Mouse (Mus musculus) kidney, embryonic 14.5 days (tissue): ENCODE results near the gene Tas2r109. TPM values are rescaled to one million over a fixed set of nuclear protein-coding genes. Genes with fewer than 3 reads are reported as not detected.
"Not testable (repeated sequence)": the region's sequence is repeated elsewhere in the genome, so short reads cannot be mapped to it uniquely, and the experiment has no call there.

Experiments used
- ATAC-seq: fragments of 200-750 bp; cut with Nextera tagmentation; 2 replicates; pipeline ENCODE4 v1.8.0; 2017; ENCODE audit warnings: moderate number of reproducible peaks, mild to moderate bottlenecking, moderate TSS enrichment, moderate library complexity; ENCODE audit not compliant: low FRiP score, low TSS enrichment
- H3K27ac ChIP-seq: fragments of 300-500 bp; sonication (generic); 2 replicates; pipeline ENCODE4 v1.5.1; 2014; ENCODE audit warnings: low read depth, mild to moderate bottlenecking, low read length, moderate library complexity, mixed read lengths
- H3K27me3 ChIP-seq: fragments of 300-500 bp; sonication (generic); 2 replicates; pipeline ENCODE4 v1.6.1; 2014; ENCODE audit warnings: mild to moderate bottlenecking, low read length; ENCODE audit not compliant: control insufficient read depth, insufficient read depth
- H3K36me3 ChIP-seq: fragments of 300-500 bp; sonication (generic); 2 replicates; pipeline ENCODE4 v1.6.1; 2014; ENCODE audit warnings: low read length, mixed read lengths; ENCODE audit not compliant: control insufficient read depth, insufficient read depth
- H3K4me1 ChIP-seq: fragments of 300-500 bp; sonication (generic); 2 replicates; pipeline ENCODE4 v1.6.1; 2014; ENCODE audit warnings: low read length, mixed read lengths; ENCODE audit not compliant: control insufficient read depth, insufficient read depth
- H3K4me2 ChIP-seq: fragments of 300-500 bp; sonication (generic); replicated peaks from 2 replicates; pipeline ENCODE4 v1.6.1; 2014; ENCODE audit warnings: low read depth, mild to moderate bottlenecking, low read length
- H3K4me3 ChIP-seq: fragments of 300-500 bp; sonication (generic); 2 replicates; pipeline ENCODE4 v1.5.1; 2014; ENCODE audit warnings: mild to moderate bottlenecking, low read length
- H3K9ac ChIP-seq: fragments of 300-500 bp; sonication (generic); 2 replicates; pipeline ENCODE4 v1.6.1; 2014; ENCODE audit warnings: low read depth, mild to moderate bottlenecking, low read length, moderate library complexity
- H3K9me3 ChIP-seq: fragments of 300-500 bp; sonication (generic); 2 replicates; pipeline ENCODE4 v1.6.1; 2016; ENCODE audit warnings: low read length; ENCODE audit not compliant: control insufficient read depth
- WGBS: fragments of 180-500 bp; shearing (Covaris S2); extraction: QIAGEN DNeasy Blood & Tissue Kit; methylation state at CpG from one replicate; pipeline ENCODE4 v1.1.7; 2014; 5-methylcytosine and 5-hydroxymethylcytosine counted together
- polyA plus RNA-seq: library from polyadenylated mRNA; unstranded; fragments of >200 nt; fragmentation: Nextera tagmentation; extraction: Ambion mirVana; gene quantifications from 2 replicates; pipeline ENCODE4 v1.2.1, GENCODE M21; 2014

Tas2r109 gene
- not detected in 2 replicates for polyA plus RNA-seq

- H3K9me3 ChIP-seq = no peaks in the 10 kb centered on the region
- 85% methylated on average over 2 of the region's 2 CpGs for WGBS
- H3K4me3 ChIP-seq = no peak within 1 kb of the TSS
- no peak within 1 kb of the TSS for H3K27ac ChIP-seq
- no peaks in the 10 kb centered on the region for H3K4me1 ChIP-seq
- no peak within 1 kb of the TSS for H3K4me2 ChIP-seq
- no peak for ATAC-seq
- H3K9ac ChIP-seq = no peak within 1 kb of the TSS
- H3K27me3 ChIP-seq = no peaks in the 10 kb centered on the region
- H3K36me3 ChIP-seq = no peaks in the 10 kb centered on the region
Measured at GRCm38 (mm10) chr6:132980865-132981264, at the start of gene Tas2r109. Tas2r109 (minus strand) TSS chr6:132980965.

- WGBS = 63% methylated on average over 1 of the region's 1 CpGs
- no peak within 1 kb of the TSS for H3K9ac ChIP-seq
- H3K27ac ChIP-seq = no peak within 1 kb of the TSS
- ATAC-seq = no peak
- no peak within 1 kb of the TSS for H3K4me3 ChIP-seq
- H3K4me1 ChIP-seq = no peaks in the 10 kb centered on the region
- H3K4me2 ChIP-seq = no peak within 1 kb of the TSS
- H3K36me3 ChIP-seq = no peaks in the 10 kb centered on the region
- no peaks in the 10 kb centered on the region for H3K9me3 ChIP-seq
- H3K27me3 ChIP-seq = no peaks in the 10 kb centered on the region
Measured at GRCm38 (mm10) chr6:132957819-132958218, 22.9 kb downstream of the Tas2r109 start, which contains the start of gene Tas2r131. Tas2r131 (minus strand) TSS chr6:132957919.

GRCm38 (mm10) chr6:132950802-132951201, 30.0 kb downstream of the Tas2r109 start, which contains the start of gene Tas2r129:
Tas2r129 (plus strand) TSS chr6:132951102.
- Histone ChIP-seq H3K36me3 (no peaks in the 10 kb centered on the region), H3K27me3 (no peaks in the 10 kb centered on the region), H3K4me2 (no peak within 1 kb of the TSS), H3K27ac (no peak within 1 kb of the TSS), H3K4me1 (no peaks in the 10 kb centered on the region), H3K9ac (no peak within 1 kb of the TSS), H3K9me3 (no peaks in the 10 kb centered on the region), H3K4me3 (no peak within 1 kb of the TSS)
- ATAC-seq = no peak
- WGBS = 92% methylated on average over 2 of the region's 2 CpGs

- not testable (repeated sequence) for H3K27ac ChIP-seq, H3K9me3 ChIP-seq, ATAC-seq, H3K4me1 ChIP-seq, H3K4me3 ChIP-seq, H3K27me3 ChIP-seq, H3K9ac ChIP-seq, H3K36me3 ChIP-seq, H3K4me2 ChIP-seq
Measured at GRCm38 (mm10) chr6:132941376-132941775, 39.4 kb downstream of the Tas2r109 start.

Other genes starting within 250 kb of the Tas2r109 start
- not detected in 2 replicates for gene Tas2r115, start 242.9 kb downstream of the Tas2r109 start, polyA plus RNA-seq
- not detected in 2 replicates for gene Tas2r124, start 226.2 kb downstream of the Tas2r109 start, polyA plus RNA-seq
- gene Tas2r102, start 218.8 kb downstream of the Tas2r109 start, polyA plus RNA-seq = not detected in 2 replicates
- gene Tas2r136, start 202.8 kb downstream of the Tas2r109 start, polyA plus RNA-seq = not detected in 2 replicates
- gene Tas2r117, start 178.1 kb downstream of the Tas2r109 start, polyA plus RNA-seq = not detected in 2 replicates
- gene Tas2r123, start 133.8 kb downstream of the Tas2r109 start, polyA plus RNA-seq = not detected in 2 replicates
- gene Tas2r116, start 125.5 kb downstream of the Tas2r109 start, polyA plus RNA-seq = not detected in 2 replicates
- gene Tas2r110, start 113.0 kb downstream of the Tas2r109 start, polyA plus RNA-seq = not detected in 2 replicates
- not detected in 2 replicates for gene Tas2r113, start 88.0 kb downstream of the Tas2r109 start, polyA plus RNA-seq
- not detected in 2 replicates for gene Tas2r125, start 71.3 kb downstream of the Tas2r109 start, polyA plus RNA-seq
- not detected in 2 replicates for gene Tas2r129, start 29.9 kb downstream of the Tas2r109 start, polyA plus RNA-seq
- gene Tas2r131, start 23.0 kb downstream of the Tas2r109 start, polyA plus RNA-seq = not detected in 2 replicates
- gene Tas2r103, start 56.1 kb upstream of the Tas2r109 start, polyA plus RNA-seq = not detected in 2 replicates
- not detected in 2 replicates for gene Tas2r140, start 74.9 kb upstream of the Tas2r109 start, polyA plus RNA-seq
- 61.3 and 73.1 TPM in 2 replicates for gene Smim10l1, start 123.9 kb upstream of the Tas2r109 start, polyA plus RNA-seq